Mouse (Mus musculus) myocyte (in vitro differentiated cells): Measurements from ENCODE around the gene Oxct2a. TPM values are rescaled to one million over a fixed set of nuclear protein-coding genes. Genes with fewer than 3 reads are reported as not detected.

Experiments
- H3K27me3 ChIP-seq: one replicate; pipeline ENCODE4 v1.6.1; 2011; ENCODE audit not compliant: control insufficient read depth, insufficient read depth, insufficient read length
- H3K36me3 ChIP-seq: one replicate; pipeline ENCODE4 v1.6.1; 2011; ENCODE audit not compliant: control insufficient read depth, insufficient read depth
- H3K4me2 ChIP-seq: one replicate; pipeline ENCODE4 v1.6.1; 2011; ENCODE audit warnings: low read depth, control low read depth
- H3K4me3 ChIP-seq: one replicate; pipeline ENCODE4 v1.5.1; 2011; ENCODE audit warnings: mild to moderate bottlenecking, control low read depth, moderate library complexity
- H3K79me2 ChIP-seq: one replicate; pipeline ENCODE4 v1.6.1; 2011; ENCODE audit not compliant: control insufficient read depth, insufficient read depth
- H3ac ChIP-seq: one replicate; pipeline ENCODE4 v1.6.1; 2011; ENCODE audit not compliant: control insufficient read depth, insufficient read length
- CEBPB ChIP-seq: IDR thresholded peaks from 2 replicates; pipeline ENCODE4 v1.6.1; 2011; ENCODE audit warnings: mild to moderate bottlenecking, moderate library complexity; ENCODE audit not compliant: poor library complexity, insufficient read depth, severe bottlenecking
- E2F4 ChIP-seq: IDR thresholded peaks from one replicate; pipeline ENCODE4 v1.6.1; 2011; ENCODE audit warnings: mild to moderate bottlenecking, control low read depth, moderate library complexity; ENCODE audit not compliant: insufficient read depth
- MAX ChIP-seq: IDR thresholded peaks from one replicate; pipeline ENCODE4 v1.6.1; 2011; ENCODE audit warnings: low read depth, mild to moderate bottlenecking, control low read depth
- MYOD1 ChIP-seq, 3 experiments: IDR thresholded peaks; one replicate each; pipeline ENCODE4 v1.6.1; 2011; ENCODE audit warnings: control low read depth in 2 of 3, low read depth in 2 of 3, mild to moderate bottlenecking in 2 of 3, moderate library complexity in 1 of 3; ENCODE audit not compliant: insufficient read length in 2 of 3, control insufficient read depth in 1 of 3
- MYOG ChIP-seq, 3 experiments: IDR thresholded peaks; one replicate each; pipeline ENCODE4 v1.6.1; 2011; ENCODE audit warnings: control low read depth in 2 of 3, low read depth in 2 of 3, mild to moderate bottlenecking in 2 of 3; ENCODE audit not compliant: insufficient read length in 2 of 3, control insufficient read depth in 1 of 3, insufficient read depth in 1 of 3
- POLR2A ChIP-seq: IDR thresholded peaks from one replicate; pipeline ENCODE4 v1.6.1; 2011; ENCODE audit warnings: low read depth, mild to moderate bottlenecking, control low read depth, moderate library complexity; ENCODE audit not compliant: insufficient read length
- POLR2AphosphoS2 ChIP-seq: IDR thresholded peaks from one replicate; pipeline ENCODE4 v1.6.1; 2011; ENCODE audit warnings: low read depth, control low read depth; ENCODE audit not compliant: insufficient read length
- REST ChIP-seq: IDR thresholded peaks from one replicate; pipeline ENCODE4 v1.6.1; 2011; ENCODE audit warnings: mild to moderate bottlenecking, control low read depth, moderate library complexity; ENCODE audit not compliant: insufficient read depth, insufficient read length
- SRF ChIP-seq: IDR thresholded peaks from one replicate; pipeline ENCODE4 v1.6.1; 2011; ENCODE audit warnings: low read depth; ENCODE audit not compliant: control insufficient read depth, insufficient read length
- TCF12 ChIP-seq: IDR thresholded peaks from one replicate; pipeline ENCODE4 v1.6.1; 2011; ENCODE audit warnings: mild to moderate bottlenecking, control low read depth; ENCODE audit not compliant: poor library complexity, insufficient read depth, severe bottlenecking
- TCF3 ChIP-seq: IDR thresholded peaks from one replicate; pipeline ENCODE4 v1.6.1; 2011; ENCODE audit warnings: low read depth, control low read depth; ENCODE audit not compliant: insufficient read length
- USF1 ChIP-seq: IDR thresholded peaks from one replicate; pipeline ENCODE4 v1.6.1; 2011; ENCODE audit warnings: low read depth, mild to moderate bottlenecking, control low read depth, moderate library complexity
- polyA plus RNA-seq: library from polyadenylated mRNA; unstranded; fragments of >200 nt; fragmentation: generic; extraction: Trizol; gene quantifications from one replicate; pipeline ENCODE4 v1.2.1, GENCODE M21; 2012; ENCODE audit warnings: missing spikeins

Oxct2a gene
- polyA plus RNA-seq, 1 experiment: 0.04 TPM

- Histone ChIP-seq H3K27me3 (no peaks in the 10 kb centered on the region), H3K4me2 (no peak overlapping the region), H3ac (no peak overlapping the region), H3K36me3 (peaks cover 72% of the 10 kb centered on the region), H3K79me2 (no peaks in the 10 kb centered on the region), H3K4me3 (no peak overlapping the region)
- TF ChIP-seq TCF12 (no peak), MYOG (IDR thresholded peaks at IDR 0.05; ENCODE audit: control insufficient read depth in 1 of 3, insufficient read depth in 1 of 3, insufficient read length in 2 of 3, low read depth in 2 of 3) (no peak), SRF (no peak), POLR2A (no peak), USF1 (no peak), TCF3 (no peak)
Measured at GRCm38 (mm10) chr4:123353271-123353877, 29.9 kb upstream of the Oxct2a start.

GRCm38 (mm10) chr4:123343471-123343789 is 20.0 kb upstream of the Oxct2a start:
- peak overlapping the region; percentile 12 for H3K4me3 ChIP-seq
- no peaks in the 10 kb centered on the region for H3K36me3 ChIP-seq
- H3K79me2 ChIP-seq: no peaks in the 10 kb centered on the region
- no peak overlapping the region for H3ac ChIP-seq
- H3K4me2 ChIP-seq: peak overlapping the region; percentile 79
- H3K27me3 ChIP-seq: peaks cover 14% of the 10 kb centered on the region
- TF ChIP-seq MYOD1 (IDR thresholded peaks at IDR 0.05; ENCODE audit: control insufficient read depth in 1 of 3, insufficient read length in 2 of 3, low read depth in 2 of 3) (no peak), CEBPB (no peak), USF1 (no peak), MYOG (IDR thresholded peaks at IDR 0.05; ENCODE audit: control insufficient read depth in 1 of 3, insufficient read depth in 1 of 3, insufficient read length in 2 of 3, low read depth in 2 of 3) (no peak)

GRCm38 (mm10) chr4:123342642-123343470 is 19.4 kb upstream of the Oxct2a start, which contains the start of gene Bmp8a:
Bmp8a (minus strand) TSS chr4:123343252.
- Histone ChIP-seq H3K36me3 (no peaks in the 10 kb centered on the region), H3K27me3 (peaks cover 14% of the 10 kb centered on the region), H3K4me3 (peak within 1 kb of the TSS; percentile 12), H3K4me2 (peak within 1 kb of the TSS; percentile 79), H3ac (no peak within 1 kb of the TSS), H3K79me2 (no peaks in the 10 kb centered on the region)
- TF ChIP-seq MAX (no peak), TCF3 (peak; percentile 65), REST (no peak), MYOG (IDR thresholded peaks at IDR 0.05; ENCODE audit: control insufficient read depth in 1 of 3, insufficient read depth in 1 of 3, insufficient read length in 2 of 3, low read depth in 2 of 3) (peak in 2 of 3 experiments; percentile 97 to 98), CEBPB (no peak), POLR2A (peak; percentile 16), E2F4 (no peak), USF1 (no peak), POLR2AphosphoS2 (no peak), SRF (no peak), MYOD1 (IDR thresholded peaks at IDR 0.05; ENCODE audit: control insufficient read depth in 1 of 3, insufficient read length in 2 of 3, low read depth in 2 of 3) (peak in 2 of 3 experiments; percentile 96 to 97), TCF12 (peak; percentile 12)

- no peaks in the 10 kb centered on the region for H3K79me2 ChIP-seq
- no peak for TF ChIP-seq TCF3
- no peak for TF ChIP-seq MYOG (IDR thresholded peaks at IDR 0.05; ENCODE audit: control insufficient read depth in 1 of 3, insufficient read depth in 1 of 3, insufficient read length in 2 of 3, low read depth in 2 of 3)
- no peak for TF ChIP-seq TCF12
- TF ChIP-seq USF1: no peak
- no peak for TF ChIP-seq E2F4
- no peak for TF ChIP-seq POLR2A
- TF ChIP-seq SRF: no peak
- no peak for TF ChIP-seq REST
- TF ChIP-seq CEBPB: no peak
- no peak for TF ChIP-seq MAX
- no peak for TF ChIP-seq POLR2AphosphoS2
- no peak for TF ChIP-seq MYOD1 (IDR thresholded peaks at IDR 0.05; ENCODE audit: control insufficient read depth in 1 of 3, insufficient read length in 2 of 3, low read depth in 2 of 3)
- peak overlapping the region; percentile 12 for H3K4me3 ChIP-seq
- peaks cover 14% of the 10 kb centered on the region for H3K27me3 ChIP-seq
- H3K36me3 ChIP-seq: no peaks in the 10 kb centered on the region
- H3ac ChIP-seq: no peak overlapping the region
- H3K4me2 ChIP-seq: peak overlapping the region; percentile 79
Measured at GRCm38 (mm10) chr4:123342091-123342641, 18.7 kb upstream of the Oxct2a start.
